Mouse (Mus musculus) small intestine, adult 2 months (tissue): ENCODE measurements around the gene Uaca. TPM values are rescaled to one million over a fixed set of nuclear protein-coding genes. Genes with fewer than 3 reads are reported as not detected.
A peak's percentile ranks its signal among the peaks of the same experiment; 100 is the strongest.

Experiments used
- H3K27ac ChIP-seq: fragments of 200-500 bp; 2 replicates; pipeline ENCODE4 v1.5.1; 2012; ENCODE audit warnings: low read depth, low read length, control low read depth, inconsistent platforms; ENCODE audit not compliant: insufficient read depth
- H3K27me3 ChIP-seq: fragments of 200-500 bp; 2 replicates; pipeline ENCODE4 v1.6.1; 2012; ENCODE audit warnings: mild to moderate bottlenecking, moderate library complexity, low read length, inconsistent platforms; ENCODE audit not compliant: control insufficient read depth, insufficient read depth
- H3K36me3 ChIP-seq: fragments of 200-500 bp; 2 replicates; pipeline ENCODE4 v1.6.1; 2012; ENCODE audit warnings: mild to moderate bottlenecking, low read length, control low read depth, inconsistent platforms; ENCODE audit not compliant: control insufficient read depth, insufficient read depth
- H3K4me1 ChIP-seq: fragments of 200-500 bp; 2 replicates; pipeline ENCODE4 v1.6.1; 2012; ENCODE audit warnings: low read length, inconsistent platforms, mixed read lengths; ENCODE audit not compliant: control insufficient read depth, insufficient read depth, insufficient read length
- H3K4me3 ChIP-seq: fragments of 200-500 bp; 2 replicates; pipeline ENCODE4 v1.5.1; 2012; ENCODE audit warnings: low read depth, mild to moderate bottlenecking, control low read depth, inconsistent platforms, low read length, moderate library complexity
- CTCF ChIP-seq: fragments of 200-500 bp; IDR thresholded peaks from 2 replicates; pipeline ENCODE4 v1.5.1; 2012; ENCODE audit warnings: low read depth, mild to moderate bottlenecking, control low read depth, inconsistent platforms, low read length, moderate library complexity, mixed read lengths; ENCODE audit not compliant: insufficient replicate concordance, insufficient read length; ENCODE audit errors: extremely low read depth
- POLR2A ChIP-seq: fragments of 200-500 bp; IDR thresholded peaks from 2 replicates; pipeline ENCODE4 v1.6.1; 2012; ENCODE audit warnings: low read depth, mild to moderate bottlenecking, control low read depth, inconsistent platforms, low read length, moderate library complexity
- WGBS: fragments of 180-500 bp; shearing (Covaris S2); methylation state at CpG from one replicate; pipeline ENCODE4 v1.1.7; 2018; 5-methylcytosine and 5-hydroxymethylcytosine counted together
- polyA plus RNA-seq: library from polyadenylated mRNA; depleted of rRNA; stranded (reverse); fragments of >200 nt; gene quantifications from 2 replicates; pipeline ENCODE4 v1.2.3, GENCODE M21; 2012

Gene Uaca
- polyA plus RNA-seq, 1 experiment, result 23.3 TPM

GRCm38 (mm10) chr9:60878051-60878557 is 83.8 kb downstream of the Uaca start:
- H3K27ac ChIP-seq, result no peak overlapping the region
- H3K36me3 ChIP-seq, result peaks cover 64% of the 10 kb centered on the region
- H3K4me3 ChIP-seq, result no peak overlapping the region
- H3K27me3 ChIP-seq, result no peaks in the 10 kb centered on the region
- WGBS, result 90% methylated on average over 8 of the region's 8 CpGs
- TF ChIP-seq CTCF (no peak), POLR2A (no peak)
- H3K4me1 ChIP-seq, result no peaks in the 10 kb centered on the region

DNA sequence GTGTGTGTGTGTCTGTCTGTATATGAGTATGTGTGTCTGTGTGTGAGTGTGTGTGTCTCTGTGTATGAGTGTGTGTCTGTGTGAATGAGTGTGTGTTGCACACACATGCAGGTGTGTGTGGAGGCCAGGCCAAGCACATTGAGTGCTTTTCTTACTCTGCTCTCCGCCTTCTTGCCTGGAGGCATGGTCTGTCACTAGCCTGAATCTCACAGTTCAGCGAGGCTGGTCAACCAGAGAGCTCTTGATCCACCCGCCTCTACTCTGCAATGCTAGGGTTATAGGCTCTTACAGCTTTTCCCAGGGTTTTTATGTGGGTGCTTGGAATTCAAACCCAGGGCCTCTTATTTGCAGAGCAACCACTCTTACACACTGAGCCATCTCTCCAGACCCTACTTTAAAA is 84.3 kb downstream of the Uaca start:
- Histone ChIP-seq H3K27ac (no peak overlapping the region), H3K36me3 (peaks cover 60% of the 10 kb centered on the region), H3K27me3 (no peaks in the 10 kb centered on the region), H3K4me1 (no peaks in the 10 kb centered on the region), H3K4me3 (no peak overlapping the region)
- 96% methylated on average over 3 of the region's 3 CpGs for WGBS
- TF ChIP-seq POLR2A (no peak), CTCF (no peak)

DNA sequence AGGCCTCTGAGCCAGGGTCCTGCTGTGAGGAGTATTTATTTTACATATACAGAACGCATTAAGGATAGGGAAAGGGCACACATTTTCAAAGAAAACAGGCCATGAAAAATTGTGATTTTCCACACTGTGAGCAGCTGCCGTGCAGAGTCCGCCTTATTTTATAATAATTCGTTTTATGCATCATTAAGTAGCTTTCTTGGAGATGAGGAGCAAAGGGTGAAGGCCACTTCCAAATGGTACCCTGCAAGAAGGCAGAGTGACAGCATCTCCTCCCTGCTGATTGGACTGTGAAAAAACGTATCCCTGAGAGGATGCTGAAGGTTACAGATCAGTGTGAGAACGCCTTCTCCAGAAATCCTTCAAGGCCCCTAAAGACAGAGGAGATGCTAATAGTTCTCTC is 90.8 kb downstream of the Uaca start:
- H3K36me3 ChIP-seq, result peaks cover 23% of the 10 kb centered on the region
- no peak overlapping the region for H3K27ac ChIP-seq
- 82% methylated on average over 6 of the region's 6 CpGs for WGBS
- TF ChIP-seq POLR2A (no peak), CTCF (no peak)
- H3K4me1 ChIP-seq, result no peaks in the 10 kb centered on the region
- H3K27me3 ChIP-seq, result no peaks in the 10 kb centered on the region
- no peak overlapping the region for H3K4me3 ChIP-seq

GRCm38 (mm10) chr9:60886431-60887371 is 92.4 kb downstream of the Uaca start:
- Histone ChIP-seq H3K4me3 (no peak overlapping the region), H3K27ac (no peak overlapping the region), H3K36me3 (peaks cover 12% of the 10 kb centered on the region), H3K4me1 (no peaks in the 10 kb centered on the region), H3K27me3 (no peaks in the 10 kb centered on the region)
- WGBS, result 70% methylated on average over 18 of the region's 18 CpGs
- no peak for TF ChIP-seq POLR2A
- TF ChIP-seq CTCF, result no peak

GRCm38 (mm10) chr9:60887389-60887811 is 93.1 kb downstream of the Uaca start:
- Histone ChIP-seq H3K27ac (no peak overlapping the region), H3K27me3 (no peaks in the 10 kb centered on the region), H3K4me1 (no peaks in the 10 kb centered on the region), H3K36me3 (peaks cover 8% of the 10 kb centered on the region), H3K4me3 (no peak overlapping the region)
- TF ChIP-seq POLR2A, result no peak
- TF ChIP-seq CTCF, result peak; percentile 27; the same call in 1 of the 2 replicates
- 73% methylated on average over 9 of the region's 9 CpGs for WGBS

GRCm38 (mm10) chr9:60893511-60893910 is 99.2 kb downstream of the Uaca start:
- Histone ChIP-seq H3K27me3 (no peaks in the 10 kb centered on the region), H3K4me1 (no peaks in the 10 kb centered on the region), H3K27ac (no peak overlapping the region), H3K4me3 (no peak overlapping the region), H3K36me3 (no peaks in the 10 kb centered on the region)
- TF ChIP-seq POLR2A (no peak), CTCF (no peak)
- 74% methylated on average over 6 of the region's 6 CpGs for WGBS

DNA sequence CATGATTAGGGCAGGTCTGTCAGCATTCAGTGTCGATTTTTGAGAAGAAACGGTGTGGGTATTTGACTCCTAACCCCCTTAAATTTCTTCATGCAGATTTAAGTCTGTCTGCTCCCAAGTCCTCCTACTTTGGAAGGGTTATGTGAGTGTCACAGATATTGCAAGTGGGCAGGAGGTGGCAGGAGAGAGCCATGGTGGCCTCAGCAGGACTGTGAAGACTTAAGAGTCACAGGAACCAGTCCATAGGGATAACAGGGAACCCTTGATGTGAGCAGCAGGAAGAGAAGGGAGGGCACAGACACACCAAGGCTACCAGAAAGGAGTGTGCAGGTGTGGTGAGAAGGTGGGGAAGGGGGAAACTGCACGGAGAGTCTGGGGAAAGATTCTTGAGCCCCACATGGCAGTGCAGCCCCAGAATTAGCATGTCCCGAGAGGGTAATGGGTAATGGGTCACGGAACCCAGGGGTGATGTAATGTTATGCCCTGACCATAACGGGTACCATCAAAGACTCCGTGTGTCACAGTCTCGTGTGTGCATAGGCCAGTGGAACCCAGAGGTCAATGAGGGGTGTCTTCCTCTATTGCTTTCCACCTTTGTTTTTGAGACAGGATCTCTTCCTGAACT is 101.3 kb downstream of the Uaca start:
- Histone ChIP-seq H3K27me3 (no peaks in the 10 kb centered on the region), H3K4me1 (peaks cover 5% of the 10 kb centered on the region; the same call in 1 of the 2 replicates), H3K36me3 (no peaks in the 10 kb centered on the region), H3K4me3 (no peak overlapping the region), H3K27ac (no peak overlapping the region)
- 56% methylated on average over 8 of the region's 8 CpGs for WGBS
- TF ChIP-seq POLR2A, result no peak
- peak; percentile 59; the same call in 1 of the 2 replicates for TF ChIP-seq CTCF
